Mouse (Mus musculus) spleen, adult 2 months (tissue): ENCODE results near the gene Poldip2. TPM values are rescaled to one million over a fixed set of nuclear protein-coding genes. Genes with fewer than 3 reads are reported as not detected.

Experiments
- DNase-seq, 2 experiments: peaks; one replicate each; pipeline versions ENCODE4 v3.0.0 to v3.0.0-alpha.2; 2012 to 2021; ENCODE audit warnings: low spot score in 2 of 2, low read depth in 1 of 2
- H3K27ac ChIP-seq: fragments of 200-500 bp; 2 replicates; pipeline ENCODE4 v1.5.1; 2012; ENCODE audit warnings: low read length, inconsistent platforms; ENCODE audit not compliant: insufficient read depth
- H3K27me3 ChIP-seq: fragments of 200-500 bp; 2 replicates; pipeline ENCODE4 v1.6.1; 2012; ENCODE audit warnings: mild to moderate bottlenecking, moderate library complexity, low read length, inconsistent platforms; ENCODE audit not compliant: control insufficient read depth, insufficient read depth
- H3K36me3 ChIP-seq: fragments of 200-500 bp; 2 replicates; pipeline ENCODE4 v1.6.1; 2012; ENCODE audit warnings: mild to moderate bottlenecking, low read length, inconsistent platforms; ENCODE audit not compliant: control insufficient read depth, insufficient read depth
- H3K4me1 ChIP-seq: fragments of 200-500 bp; 2 replicates; pipeline ENCODE4 v1.6.1; 2011; ENCODE audit warnings: inconsistent platforms; ENCODE audit not compliant: control insufficient read depth, insufficient read depth, insufficient read length
- H3K4me3 ChIP-seq: fragments of 200-500 bp; 2 replicates; pipeline ENCODE4 v1.5.1; 2011; ENCODE audit warnings: mild to moderate bottlenecking, inconsistent platforms; ENCODE audit not compliant: insufficient read depth, insufficient read length; ENCODE audit errors: extremely low read depth
- CTCF ChIP-seq: fragments of 200-500 bp; IDR thresholded peaks from 2 replicates; pipeline ENCODE4 v1.5.1; 2011; ENCODE audit warnings: mild to moderate bottlenecking, inconsistent platforms; ENCODE audit not compliant: insufficient read depth, insufficient read length, insufficient replicate concordance; ENCODE audit errors: extremely low read depth
- POLR2A ChIP-seq: fragments of 200-500 bp; IDR thresholded peaks from 2 replicates; pipeline ENCODE4 v1.6.1; 2011; ENCODE audit warnings: low read depth, low read length, inconsistent platforms
- WGBS: fragments of 180-500 bp; shearing (Covaris S2); methylation state at CpG from one replicate; pipeline ENCODE4 v1.1.7; 2018; 5-methylcytosine and 5-hydroxymethylcytosine counted together
- polyA plus RNA-seq: library from polyadenylated mRNA; depleted of rRNA; stranded (reverse); fragments of >200 nt; gene quantifications from 2 replicates; pipeline ENCODE4 v1.2.3, GENCODE M21; 2012

Gene Poldip2
- polyA plus RNA-seq, 1 experiment: 22.7 TPM

GRCm38 (mm10) chr11:78495904-78496303 lies 16.1 kb upstream of the Poldip2 start:
- TF ChIP-seq POLR2A: no peak
- no peak for TF ChIP-seq CTCF
- H3K27ac ChIP-seq: no peak overlapping the region
- 16% methylated on average over 6 of the region's 6 CpGs for WGBS
- no peak for DNase-seq
- H3K4me1 ChIP-seq: peaks cover 7% of the 10 kb centered on the region
- no peak overlapping the region for H3K4me3 ChIP-seq
- H3K36me3 ChIP-seq: no peaks in the 10 kb centered on the region
- H3K27me3 ChIP-seq: peaks cover 7% of the 10 kb centered on the region

DNA sequence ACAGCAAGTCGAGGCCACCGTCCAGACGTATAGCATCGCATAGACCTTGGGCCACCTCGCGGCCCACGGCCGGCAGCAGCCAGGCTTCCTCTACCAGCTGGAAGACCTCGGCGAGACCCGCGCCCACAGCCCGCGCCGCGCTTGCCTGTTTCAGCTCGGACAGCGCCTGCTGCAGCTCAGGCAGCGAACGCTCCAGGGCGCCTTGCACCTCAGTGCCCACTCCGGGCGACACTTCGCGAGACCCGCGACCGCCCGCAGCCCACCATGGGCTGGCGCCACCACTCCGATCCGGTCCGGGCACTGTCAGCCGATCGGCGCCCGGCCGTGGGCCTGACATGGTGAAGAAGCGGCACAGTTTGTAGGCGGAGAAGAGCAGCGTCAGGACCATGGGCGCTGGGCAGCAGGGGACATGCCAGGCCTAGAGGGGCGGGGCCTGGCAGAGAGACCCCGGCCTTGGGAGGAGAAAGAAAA lies 14.9 kb upstream of the Poldip2 start:
- Histone ChIP-seq H3K4me3 (peak overlapping the region; percentile 54), H3K36me3 (no peaks in the 10 kb centered on the region), H3K4me1 (peaks cover 7% of the 10 kb centered on the region), H3K27ac (no peak overlapping the region), H3K27me3 (peaks cover 7% of the 10 kb centered on the region)
- peak in 1 of 2 experiments; percentile 14 for DNase-seq
- WGBS: 2% methylated on average over 44 of the region's 44 CpGs
- TF ChIP-seq CTCF (no peak), POLR2A (no peak)

DNA sequence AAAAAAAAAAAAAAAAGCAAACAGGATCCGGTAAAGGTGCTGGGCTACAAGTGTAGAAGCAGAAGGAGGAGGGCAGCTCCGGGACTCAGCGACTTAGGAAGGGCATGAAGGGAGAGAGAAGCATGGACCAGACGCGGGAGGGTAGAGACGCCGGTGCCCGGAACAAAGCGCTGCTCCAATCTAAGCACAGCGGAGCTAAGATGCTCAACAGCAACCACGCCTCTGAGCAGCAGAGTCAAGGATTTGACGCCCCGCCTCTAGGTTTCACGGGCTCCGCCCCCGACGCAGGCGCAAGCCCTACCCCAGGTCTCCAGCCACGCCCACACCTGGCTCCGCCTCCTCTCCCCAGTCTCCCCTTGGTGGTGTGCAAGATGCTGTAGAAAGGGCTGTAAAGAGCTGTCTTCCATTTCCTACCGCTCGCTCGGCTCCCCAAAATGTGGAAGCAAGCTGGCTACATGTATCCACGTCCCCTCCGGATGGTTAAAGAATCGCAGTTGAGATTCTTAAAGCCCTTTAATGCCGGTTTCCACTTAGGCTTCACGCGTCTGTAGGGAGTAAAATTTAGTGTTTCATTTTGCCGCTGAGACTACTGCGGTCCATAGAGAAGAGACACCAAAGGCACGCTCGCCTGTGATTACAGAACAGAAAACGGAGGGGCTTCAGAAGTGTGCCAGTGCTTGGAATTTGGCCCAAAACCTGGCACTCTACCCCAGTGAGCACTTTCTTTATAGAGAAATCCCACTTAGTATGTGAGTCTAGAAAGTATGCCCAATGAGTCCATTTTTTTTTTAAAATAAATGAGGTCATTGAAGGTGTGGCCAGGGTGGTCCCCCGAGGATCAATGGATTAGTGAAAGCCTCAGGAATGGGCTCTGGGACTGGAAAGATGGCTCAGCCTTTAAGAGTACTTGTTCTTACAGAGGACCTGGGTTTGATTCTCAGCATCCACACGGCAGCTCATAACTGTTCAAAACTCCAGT lies 14.2 kb upstream of the Poldip2 start, which contains the start of gene Sarm1:
Gene Sarm1, minus strand, starts transcription at position 211 of the 979 bp plus-strand sequence.
- TF ChIP-seq POLR2A (no peak), CTCF (no peak)
- peaks cover 7% of the 10 kb centered on the region for H3K4me1 ChIP-seq
- H3K4me3 ChIP-seq: peak within 1 kb of the TSS; percentile 61
- peak; percentile 89 to 97 for DNase-seq
- peaks cover 7% of the 10 kb centered on the region for H3K27me3 ChIP-seq
- 4% methylated on average over 36 of the region's 36 CpGs for WGBS
- no peaks in the 10 kb centered on the region for H3K36me3 ChIP-seq
- H3K27ac ChIP-seq: no peak within 1 kb of the TSS

DNA sequence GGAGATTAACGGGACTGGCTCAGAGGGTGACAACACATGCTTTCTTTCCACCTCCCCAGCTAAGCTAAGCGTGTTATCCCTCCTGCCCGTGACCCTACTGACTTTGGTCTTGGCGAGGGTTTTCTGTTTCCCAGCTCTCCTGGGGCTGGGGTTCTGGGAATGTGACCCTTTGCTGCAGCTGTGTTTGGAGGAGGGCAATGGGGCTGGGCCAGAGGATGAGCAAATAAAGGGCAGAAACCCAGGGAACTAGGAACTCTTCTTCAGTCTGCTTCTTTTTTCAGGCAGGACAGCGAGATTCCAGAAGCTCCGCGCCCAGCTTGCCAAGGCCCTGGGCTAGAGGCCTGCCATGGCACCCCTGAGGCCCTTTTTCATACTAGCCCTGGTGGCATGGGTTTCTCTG lies 13.0 kb upstream of the Poldip2 start, which contains the start of gene Vtn:
Gene Vtn, plus strand, starts transcription at position 88 of the 400 bp plus-strand sequence.
- H3K4me3 ChIP-seq: peak within 1 kb of the TSS; percentile 61; the same call in 1 of the 2 replicates
- no peak for DNase-seq
- H3K4me1 ChIP-seq: peaks cover 7% of the 10 kb centered on the region
- H3K27me3 ChIP-seq: peaks cover 7% of the 10 kb centered on the region
- no peaks in the 10 kb centered on the region for H3K36me3 ChIP-seq
- H3K27ac ChIP-seq: no peak within 1 kb of the TSS
- TF ChIP-seq CTCF: no peak
- WGBS: 72% methylated on average over 7 of the region's 7 CpGs

DNA sequence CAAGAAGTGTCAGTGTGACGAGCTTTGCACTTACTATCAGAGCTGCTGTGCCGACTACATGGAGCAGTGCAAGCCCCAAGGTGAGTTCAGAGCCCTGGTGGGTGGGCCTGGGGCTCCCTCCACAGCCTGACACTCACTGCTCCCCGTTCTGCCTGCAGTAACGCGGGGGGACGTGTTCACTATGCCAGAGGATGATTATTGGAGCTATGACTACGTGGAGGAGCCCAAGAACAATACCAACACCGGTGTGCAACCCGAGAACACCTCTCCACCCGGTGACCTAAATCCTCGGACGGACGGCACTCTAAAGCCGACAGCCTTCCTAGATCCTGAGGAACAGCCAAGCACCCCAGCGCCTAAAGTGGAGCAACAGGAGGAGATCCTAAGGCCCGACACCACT lies 12.4 kb upstream of the Poldip2 start:
- no peaks in the 10 kb centered on the region for H3K36me3 ChIP-seq
- 59% methylated on average over 16 of the region's 16 CpGs for WGBS
- H3K27me3 ChIP-seq: peaks cover 7% of the 10 kb centered on the region
- no peak overlapping the region for H3K4me3 ChIP-seq
- no peak overlapping the region for H3K27ac ChIP-seq
- no peak for TF ChIP-seq CTCF
- H3K4me1 ChIP-seq: peaks cover 7% of the 10 kb centered on the region
- DNase-seq: no peak

DNA sequence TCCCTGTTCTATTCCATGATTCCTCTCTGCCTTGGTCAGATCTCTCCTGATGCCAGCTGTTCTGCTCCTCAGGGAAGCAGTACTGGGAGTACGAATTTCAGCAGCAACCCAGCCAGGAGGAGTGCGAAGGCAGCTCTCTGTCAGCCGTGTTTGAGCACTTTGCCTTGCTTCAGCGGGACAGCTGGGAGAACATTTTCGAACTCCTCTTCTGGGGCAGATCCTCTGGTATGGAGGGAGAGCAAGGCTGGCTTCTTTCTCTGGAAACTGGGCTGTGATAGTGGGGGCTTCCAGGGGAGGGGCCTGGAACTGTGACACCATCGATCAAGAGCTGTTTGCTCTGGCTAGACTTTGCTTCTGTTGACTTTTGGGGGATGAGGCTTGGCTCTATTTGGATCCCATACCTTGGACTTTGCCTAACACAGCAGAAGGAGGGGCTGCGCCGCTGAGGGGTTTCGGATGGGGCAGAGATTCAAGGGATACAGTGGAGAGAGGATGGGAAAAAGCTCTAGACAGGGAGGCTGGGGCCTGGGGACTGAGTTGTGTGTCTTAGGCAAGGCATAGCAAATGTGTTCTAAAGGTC lies 11.3 kb upstream of the Poldip2 start:
- WGBS: 84% methylated on average over 9 of the region's 9 CpGs
- H3K4me3 ChIP-seq: no peak overlapping the region
- no peak for TF ChIP-seq POLR2A
- TF ChIP-seq CTCF: no peak

More for the DNA sequence above, 11.3 kb upstream of the Poldip2 start:
- no peak for DNase-seq
- Histone ChIP-seq H3K36me3 (0 out of 2 replicates have a peak, but pooled peaks cover 3% of the 10 kb centered on the region), H3K27ac (no peak overlapping the region), H3K4me1 (peaks cover 7% of the 10 kb centered on the region), H3K27me3 (peaks cover 7% of the 10 kb centered on the region)
